Mouse (Mus musculus) olfactory bulb, adult 2 months (tissue): ENCODE data around the gene 4930583I09Rik.

Experiments used
- CTCF ChIP-seq: fragments of 200-500 bp; IDR thresholded peaks from 2 replicates; pipeline ENCODE4 v1.5.1; 2012; ENCODE audit warnings: low read depth, mild to moderate bottlenecking, low read length, moderate library complexity; ENCODE audit not compliant: insufficient read depth
- POLR2A ChIP-seq: fragments of 200-500 bp; IDR thresholded peaks from 2 replicates; pipeline ENCODE4 v1.6.1; 2012; ENCODE audit warnings: mild to moderate bottlenecking, low read depth, low read length, moderate library complexity; ENCODE audit not compliant: insufficient read depth

- TF ChIP-seq CTCF = no peak
- TF ChIP-seq POLR2A = no peak
Measured at GRCm38 (mm10) chr17:64833071-64833470, 2.8 kb downstream of the 4930583I09Rik start.
